Mouse (Mus musculus): ENCODE measurements at regions not wholly inside any gene's neighbourhood (a gene's known extent, or its start where the extent isn't known, plus 50 kb on each side); places are given as distances from the start of the nearest gene placed in this dataset.
A peak's percentile ranks its signal among the peaks of the same experiment; 100 is the strongest.

- under 1% methylated on average over 30 of the region's 30 CpGs for WGBS
- Histone ChIP-seq H3K9me3 (ENCODE audit: control insufficient read depth, low read length) (no peaks in the 10 kb centered on the region), H3K36me3 (ENCODE audit: control insufficient read depth, insufficient read depth, low read length) (no peaks in the 10 kb centered on the region), H3K4me3 (ENCODE audit: low read depth, low read length) (peak overlapping the region; percentile 25), H3K27ac (ENCODE audit: low read depth, low read length) (peak overlapping the region; percentile 95), H3K4me1 (ENCODE audit: control insufficient read depth, insufficient read depth, low read length) (peaks cover 16% of the 10 kb centered on the region; the same call in 1 of the 2 replicates), H3K4me2 (ENCODE audit: low read depth) (peak overlapping the region; percentile 60), H3K27me3 (ENCODE audit: control insufficient read depth, insufficient read depth, low read length) (peaks cover 13% of the 10 kb centered on the region), H3K9ac (ENCODE audit: low read length) (peak overlapping the region; percentile 71)
- no peak for ATAC-seq (ENCODE audit: insufficient read depth, low FRiP score, low TSS enrichment)
- peak; percentile 63 for DNase-seq (ENCODE audit: low spot score)
Observed at GRCm38 (mm10) chr13:84345791-84346511, 123.9 kb downstream of the Tmem161b start.

GRCm38 (mm10) chr13:84346569-84346968 is 124.5 kb downstream of the Tmem161b start:
- Histone ChIP-seq H3K4me3 (ENCODE audit: low read depth, low read length) (0 out of 2 replicates have a peak overlapping the region, but pooled peaks have one; percentile 25), H3K9me3 (ENCODE audit: control insufficient read depth, low read length) (no peaks in the 10 kb centered on the region), H3K27ac (ENCODE audit: low read depth, low read length) (peak overlapping the region; percentile 95), H3K27me3 (ENCODE audit: control insufficient read depth, insufficient read depth, low read length) (peaks cover 13% of the 10 kb centered on the region), H3K4me2 (ENCODE audit: low read depth) (peak overlapping the region; percentile 60), H3K9ac (ENCODE audit: low read length) (peak overlapping the region; percentile 71), H3K36me3 (ENCODE audit: control insufficient read depth, insufficient read depth, low read length) (no peaks in the 10 kb centered on the region), H3K4me1 (ENCODE audit: control insufficient read depth, insufficient read depth, low read length) (peaks cover 16% of the 10 kb centered on the region; the same call in 1 of the 2 replicates)
- WGBS = 0% methylated on average over 2 of the region's 2 CpGs
- no peak for DNase-seq (ENCODE audit: low spot score)
- no peak for ATAC-seq (ENCODE audit: insufficient read depth, low FRiP score, low TSS enrichment)

GRCm38 (mm10) chr13:84347181-84347913 is 125.3 kb downstream of the Tmem161b start:
- Histone ChIP-seq H3K4me1 (ENCODE audit: control insufficient read depth, insufficient read depth, low read length) (peaks cover 16% of the 10 kb centered on the region; the same call in 1 of the 2 replicates), H3K4me2 (ENCODE audit: low read depth) (peak overlapping the region; percentile 60), H3K36me3 (ENCODE audit: control insufficient read depth, insufficient read depth, low read length) (no peaks in the 10 kb centered on the region), H3K4me3 (ENCODE audit: low read depth, low read length) (peak overlapping the region; percentile 27), H3K27ac (ENCODE audit: low read depth, low read length) (peak overlapping the region; percentile 95), H3K9me3 (ENCODE audit: control insufficient read depth, low read length) (no peaks in the 10 kb centered on the region), H3K9ac (ENCODE audit: low read length) (peak overlapping the region; percentile 69), H3K27me3 (ENCODE audit: control insufficient read depth, insufficient read depth, low read length) (peaks cover 13% of the 10 kb centered on the region)
- DNase-seq (ENCODE audit: low spot score) = peak; percentile 68
- ATAC-seq (ENCODE audit: insufficient read depth, low FRiP score, low TSS enrichment) = peak; percentile 56
- under 1% methylated on average over 21 of the region's 21 CpGs for WGBS

- WGBS = under 1% methylated on average over 33 of the region's 34 CpGs
- peak overlapping the region; percentile 95 for H3K27ac ChIP-seq (ENCODE audit: low read depth, low read length)
Observed at GRCm38 (mm10) chr13:84347914-84348700, 126.0 kb downstream of the Tmem161b start.

GRCm38 (mm10) chr13:84348701-84348975 is 126.5 kb downstream of the Tmem161b start:
- Histone ChIP-seq H3K36me3 (ENCODE audit: control insufficient read depth, insufficient read depth, low read length) (no peaks in the 10 kb centered on the region), H3K27me3 (ENCODE audit: control insufficient read depth, insufficient read depth, low read length) (peaks cover 12% of the 10 kb centered on the region), H3K4me1 (ENCODE audit: control insufficient read depth, insufficient read depth, low read length) (peaks cover 15% of the 10 kb centered on the region; the same call in 1 of the 2 replicates), H3K9ac (ENCODE audit: low read length) (peak overlapping the region; percentile 64), H3K9me3 (ENCODE audit: control insufficient read depth, low read length) (no peaks in the 10 kb centered on the region), H3K4me2 (ENCODE audit: low read depth) (peak overlapping the region; percentile 66), H3K27ac (ENCODE audit: low read depth, low read length) (peak overlapping the region; percentile 94), H3K4me3 (ENCODE audit: low read depth, low read length) (peak overlapping the region; percentile 35)
- DNase-seq (ENCODE audit: low spot score) (no peak), ATAC-seq (ENCODE audit: insufficient read depth, low FRiP score, low TSS enrichment) (peak; percentile 10)
- WGBS = under 1% methylated on average over 9 of the region's 9 CpGs

More at GRCm38 (mm10) chr13:84347914-84348700, 126.0 kb downstream of the Tmem161b start:
- peak; percentile 98 for DNase-seq (ENCODE audit: low spot score)
- Histone ChIP-seq H3K27me3 (ENCODE audit: control insufficient read depth, insufficient read depth, low read length) (peaks cover 13% of the 10 kb centered on the region), H3K4me3 (ENCODE audit: low read depth, low read length) (peak overlapping the region; percentile 35), H3K4me1 (ENCODE audit: control insufficient read depth, insufficient read depth, low read length) (peaks cover 16% of the 10 kb centered on the region; the same call in 1 of the 2 replicates), H3K4me2 (ENCODE audit: low read depth) (peak overlapping the region; percentile 66), H3K36me3 (ENCODE audit: control insufficient read depth, insufficient read depth, low read length) (no peaks in the 10 kb centered on the region), H3K9ac (ENCODE audit: low read length) (peak overlapping the region; percentile 69), H3K9me3 (ENCODE audit: control insufficient read depth, low read length) (no peaks in the 10 kb centered on the region)
- ATAC-seq (ENCODE audit: insufficient read depth, low FRiP score, low TSS enrichment) = peak; percentile 92

GRCm38 (mm10) chr13:84349001-84349720 is 127.1 kb downstream of the Tmem161b start:
- peaks cover 7% of the 10 kb centered on the region for H3K27me3 ChIP-seq (ENCODE audit: control insufficient read depth, insufficient read depth, low read length)
- H3K27ac ChIP-seq (ENCODE audit: low read depth, low read length) = peak overlapping the region; percentile 94
- no peak for ATAC-seq (ENCODE audit: insufficient read depth, low FRiP score, low TSS enrichment)
- WGBS = under 1% methylated on average over 23 of the region's 23 CpGs
- H3K4me2 ChIP-seq (ENCODE audit: low read depth) = peak overlapping the region; percentile 66
- H3K9ac ChIP-seq (ENCODE audit: low read length) = peak overlapping the region; percentile 64
- H3K9me3 ChIP-seq (ENCODE audit: control insufficient read depth, low read length) = no peaks in the 10 kb centered on the region
- H3K36me3 ChIP-seq (ENCODE audit: control insufficient read depth, insufficient read depth, low read length) = no peaks in the 10 kb centered on the region
- peak overlapping the region; percentile 35 for H3K4me3 ChIP-seq (ENCODE audit: low read depth, low read length)
- DNase-seq (ENCODE audit: low spot score) = peak; percentile 61
- H3K4me1 ChIP-seq (ENCODE audit: control insufficient read depth, insufficient read depth, low read length) = peaks cover 11% of the 10 kb centered on the region; the same call in 1 of the 2 replicates

GRCm38 (mm10) chr13:84349721-84350040 is 127.6 kb downstream of the Tmem161b start:
- H3K4me3 ChIP-seq (ENCODE audit: low read depth, low read length) = peak overlapping the region; percentile 35; the same call in 1 of the 2 replicates
- H3K4me2 ChIP-seq (ENCODE audit: low read depth) = peak overlapping the region; percentile 66
- peaks cover 6% of the 10 kb centered on the region; the same call in 1 of the 2 replicates for H3K27me3 ChIP-seq (ENCODE audit: control insufficient read depth, insufficient read depth, low read length)
- ATAC-seq (ENCODE audit: insufficient read depth, low FRiP score, low TSS enrichment) = no peak
- WGBS = 34% methylated on average over 4 of the region's 4 CpGs
- H3K36me3 ChIP-seq (ENCODE audit: control insufficient read depth, insufficient read depth, low read length) = no peaks in the 10 kb centered on the region
- H3K4me1 ChIP-seq (ENCODE audit: control insufficient read depth, insufficient read depth, low read length) = peaks cover 9% of the 10 kb centered on the region; the same call in 1 of the 2 replicates
- peak overlapping the region; percentile 64; the same call in 1 of the 2 replicates for H3K9ac ChIP-seq (ENCODE audit: low read length)
- H3K27ac ChIP-seq (ENCODE audit: low read depth, low read length) = peak overlapping the region; percentile 94
- DNase-seq (ENCODE audit: low spot score) = no peak
- no peaks in the 10 kb centered on the region for H3K9me3 ChIP-seq (ENCODE audit: control insufficient read depth, low read length)

GRCm38 (mm10) chr13:84350791-84351190 is 128.7 kb downstream of the Tmem161b start:
- peaks cover 3% of the 10 kb centered on the region; the same call in 1 of the 2 replicates for H3K4me1 ChIP-seq (ENCODE audit: control insufficient read depth, insufficient read depth, low read length)
- H3K4me2 ChIP-seq (ENCODE audit: low read depth) = no peak overlapping the region
- no peak overlapping the region for H3K4me3 ChIP-seq (ENCODE audit: low read depth, low read length)
- H3K27me3 ChIP-seq (ENCODE audit: control insufficient read depth, insufficient read depth, low read length) = 0 out of 2 replicates have a peak, but pooled peaks cover 3% of the 10 kb centered on the region
- no peak overlapping the region; the same call in 1 of the 2 replicates for H3K27ac ChIP-seq (ENCODE audit: low read depth, low read length)
- no peak overlapping the region for H3K9ac ChIP-seq (ENCODE audit: low read length)
- H3K9me3 ChIP-seq (ENCODE audit: control insufficient read depth, low read length) = no peaks in the 10 kb centered on the region
- ATAC-seq (ENCODE audit: insufficient read depth, low FRiP score, low TSS enrichment) = no peak
- no peaks in the 10 kb centered on the region for H3K36me3 ChIP-seq (ENCODE audit: control insufficient read depth, insufficient read depth, low read length)
- no peak for DNase-seq (ENCODE audit: low spot score)
- 48% methylated on average over 5 of the region's 5 CpGs for WGBS

All from neural tube, embryonic 11.5 days (tissue).